Mouse (Mus musculus) left cerebral cortex, adult 18-20 months (tissue): Measurements from ENCODE around the gene Prkn. TPM values are rescaled to one million over a fixed set of nuclear protein-coding genes. Genes with fewer than 3 reads are reported as not detected.

Experiments used
- DNase-seq, 2 experiments: peaks; one replicate each; pipeline ENCODE4 v3.0.0; 2021 to 2022; ENCODE audit warnings: low spot score in 2 of 2, mixed read lengths in 1 of 2
- total RNA-seq, 2 experiments: library from RNA; stranded (reverse); gene quantifications; 2 replicates each; pipeline ENCODE4 v1.2.3; 2021

The Prkn gene
- total RNA-seq, 2 experiments from 2014 or later, result 16.1 TPM

- DNase-seq, result no peak
Measured at GRCm38 (mm10) chr17:11392622-11393294, 552.6 kb downstream of the Prkn start.

- DNase-seq, result no peak
Measured at GRCm38 (mm10) chr17:11394607-11395006, 554.4 kb downstream of the Prkn start.

- DNase-seq, result no peak
Measured at GRCm38 (mm10) chr17:11397678-11398077, 557.5 kb downstream of the Prkn start.

GRCm38 (mm10) chr17:11402225-11402875 is 562.2 kb downstream of the Prkn start:
- no peak for DNase-seq

- DNase-seq, result no peak
Measured at GRCm38 (mm10) chr17:11411414-11411813, 571.2 kb downstream of the Prkn start.

GRCm38 (mm10) chr17:11413688-11414087 is 573.5 kb downstream of the Prkn start:
- no peak for DNase-seq

GRCm38 (mm10) chr17:11414288-11414687 is 574.1 kb downstream of the Prkn start:
- no peak for DNase-seq

- DNase-seq, result no peak
Measured at GRCm38 (mm10) chr17:11417150-11417549, 577.0 kb downstream of the Prkn start.

GRCm38 (mm10) chr17:11419484-11419883 is 579.3 kb downstream of the Prkn start:
- no peak for DNase-seq

- DNase-seq, result peak in 1 of 2 experiments; percentile 12
Measured at GRCm38 (mm10) chr17:11420839-11421238, 580.7 kb downstream of the Prkn start.

- no peak for DNase-seq
Measured at GRCm38 (mm10) chr17:11421264-11421940, 581.2 kb downstream of the Prkn start.

GRCm38 (mm10) chr17:11431323-11431722 is 591.1 kb downstream of the Prkn start:
- no peak for DNase-seq

- DNase-seq, result no peak
Measured at GRCm38 (mm10) chr17:11432593-11432992, 592.4 kb downstream of the Prkn start.

GRCm38 (mm10) chr17:11462721-11463120 is 622.5 kb downstream of the Prkn start:
- DNase-seq, result peak in 1 of 2 experiments; percentile 3

- DNase-seq, result no peak
Measured at GRCm38 (mm10) chr17:11466095-11466494, 625.9 kb downstream of the Prkn start.

GRCm38 (mm10) chr17:11468624-11469023 is 628.4 kb downstream of the Prkn start:
- no peak for DNase-seq

- DNase-seq, result no peak
Measured at GRCm38 (mm10) chr17:11483032-11483431, 642.8 kb downstream of the Prkn start.

- no peak for DNase-seq
Measured at GRCm38 (mm10) chr17:11490051-11490450, 649.9 kb downstream of the Prkn start.

GRCm38 (mm10) chr17:11502556-11502955 is 662.4 kb downstream of the Prkn start:
- no peak for DNase-seq

- DNase-seq, result no peak
Measured at GRCm38 (mm10) chr17:11504496-11504895, 664.3 kb downstream of the Prkn start.

GRCm38 (mm10) chr17:11507082-11507481 is 666.9 kb downstream of the Prkn start:
- peak in 1 of 2 experiments; percentile 9 for DNase-seq

GRCm38 (mm10) chr17:11510081-11510480 is 669.9 kb downstream of the Prkn start:
- peak in 1 of 2 experiments; percentile 12 for DNase-seq
